Mouse (Mus musculus) gastrocnemius, postnatal 36 days (tissue): ENCODE results near the gene Mxra7. TPM values are rescaled to one million over a fixed set of nuclear protein-coding genes. Genes with fewer than 3 reads are reported as not detected.

Experiments used
- DNase-seq, 2 experiments: peaks; one replicate each; pipeline ENCODE4 v3.0.0; 2022
- intact Hi-C: fragments of 180-260 bp; cut with DNase I; formaldehyde crosslinking; loops from one replicate; pipeline ENCODE4 v1.15.1; 2025
- total RNA-seq, 2 experiments: library from RNA; stranded (reverse); gene quantifications; 2 replicates each; pipeline ENCODE4 v1.2.3; 2021

Gene Mxra7
- total RNA-seq, 2 experiments from 2014 or later, result 11.4 to 12.7 TPM

DNA sequence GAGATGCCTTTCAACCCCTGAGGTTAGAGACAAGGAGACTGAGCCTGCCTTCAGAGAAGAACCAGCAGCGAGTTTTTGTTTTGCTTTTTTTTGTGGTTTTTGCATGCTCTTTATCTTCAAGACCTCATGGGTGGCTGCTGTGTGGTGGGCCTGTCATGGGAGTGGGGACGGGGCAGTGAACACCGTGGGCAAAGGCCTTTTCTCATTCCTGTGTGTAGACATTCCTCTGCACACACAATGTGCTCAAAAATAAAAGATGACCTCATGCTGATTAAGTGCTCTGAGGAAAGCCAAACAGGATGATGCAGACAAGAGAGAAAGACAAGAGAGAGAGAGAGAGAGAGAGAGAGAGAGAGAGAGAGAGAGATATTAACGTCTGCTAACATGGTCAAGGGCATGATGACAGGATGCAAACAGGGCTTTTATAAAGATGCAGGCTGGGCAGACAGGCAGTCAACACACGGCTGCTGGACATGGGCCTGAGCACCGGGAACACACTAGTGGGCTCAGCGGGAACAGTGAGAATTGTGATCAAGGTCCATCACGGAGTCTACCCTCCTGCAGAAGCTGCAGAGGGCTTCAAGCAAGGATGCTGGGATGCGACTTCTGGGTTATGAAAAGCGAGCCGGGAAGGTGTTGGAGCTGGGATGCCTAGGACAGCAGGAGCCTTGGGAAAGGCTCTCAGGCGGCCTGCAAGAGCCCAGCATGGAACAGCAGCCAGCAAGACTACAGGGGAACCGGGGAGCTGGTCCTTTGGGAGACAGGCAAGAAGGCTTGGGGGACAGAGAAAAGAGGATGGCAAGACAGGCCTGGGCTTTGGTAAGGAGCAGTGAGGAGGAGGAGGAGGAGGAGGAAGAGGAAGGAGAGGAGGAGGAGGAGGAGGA is 6.5 kb downstream of the Mxra7 start:
- intact Hi-C loops, result no loop called here
- DNase-seq, result no peak

DNA sequence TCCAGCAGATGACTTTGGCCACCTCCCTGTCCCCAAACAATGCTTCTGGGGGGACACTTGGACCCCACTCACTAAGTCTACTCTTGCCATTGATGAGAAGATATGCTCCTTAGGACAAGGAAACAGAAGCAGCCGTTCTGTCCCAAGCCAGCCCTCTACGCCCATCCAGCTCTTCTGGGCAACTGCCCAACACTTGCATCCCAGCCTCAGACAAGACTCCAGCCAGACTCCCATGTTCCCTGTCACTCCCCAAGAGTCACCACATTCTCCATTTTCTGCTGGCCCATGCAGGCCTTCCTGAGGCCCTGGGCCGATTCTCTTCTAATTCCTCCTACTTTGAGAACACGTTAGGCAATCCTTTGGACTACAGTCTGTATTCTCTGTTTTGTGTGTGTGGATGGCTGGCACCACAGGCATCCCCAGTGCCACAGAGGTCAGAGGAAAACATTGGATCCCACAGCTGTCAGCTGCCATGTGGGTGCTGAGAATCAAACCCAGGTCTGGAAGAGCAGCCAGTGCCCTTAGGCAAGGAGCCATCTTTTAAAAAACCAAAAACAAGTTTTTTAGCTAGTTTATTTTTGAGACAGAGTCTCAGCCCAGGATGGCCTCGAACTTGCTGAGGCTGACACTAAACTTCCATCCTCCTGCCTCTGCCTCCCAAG is 7.8 kb downstream of the Mxra7 start:
- DNase-seq, result peak in 1 of 2 experiments; percentile 48

DNA sequence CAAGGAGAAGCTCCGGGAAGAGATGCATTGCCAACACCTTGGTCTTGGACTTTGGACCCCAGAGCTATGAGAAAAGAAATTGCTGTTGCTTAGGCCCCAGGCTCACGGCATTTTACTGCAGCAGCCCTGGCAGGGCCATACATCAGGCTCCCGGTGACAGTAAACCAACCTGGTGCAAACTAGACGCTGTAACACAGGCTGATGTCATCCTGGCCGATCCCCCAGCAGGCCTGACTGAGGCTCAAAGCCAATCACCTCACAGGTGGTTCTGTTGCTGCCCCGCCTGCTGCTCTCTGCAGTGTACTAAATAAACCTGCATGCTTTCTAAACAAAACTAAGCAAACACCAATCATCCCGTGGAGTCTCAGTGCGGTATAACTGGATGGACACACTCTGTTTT is 9.1 kb downstream of the Mxra7 start:
- intact Hi-C loops, result no loop called here
- no peak for DNase-seq

More for the DNA sequence above, 7.8 kb downstream of the Mxra7 start:
- intact Hi-C loops, result no loop called here

DNA sequence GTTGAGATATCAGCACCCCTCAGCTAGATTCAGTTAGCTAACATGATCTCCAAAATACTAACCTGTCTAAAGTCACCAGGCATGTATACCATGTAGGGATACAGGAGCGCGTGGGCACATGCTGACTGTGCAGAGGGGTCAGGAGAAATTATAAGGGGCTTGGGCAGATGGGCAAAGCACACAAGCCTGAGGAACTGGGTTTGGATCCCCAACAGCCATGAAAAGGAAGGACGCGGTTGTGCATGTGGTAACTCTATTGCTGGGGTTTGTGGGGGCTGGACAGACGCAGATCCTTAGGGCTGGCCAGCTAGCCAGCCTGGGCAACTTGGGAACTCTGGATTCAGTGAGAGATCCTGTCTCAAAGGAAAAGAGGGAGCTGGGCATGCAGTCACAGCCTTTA is 10.3 kb downstream of the Mxra7 start:
- intact Hi-C loops, result no loop called here
- no peak for DNase-seq

DNA sequence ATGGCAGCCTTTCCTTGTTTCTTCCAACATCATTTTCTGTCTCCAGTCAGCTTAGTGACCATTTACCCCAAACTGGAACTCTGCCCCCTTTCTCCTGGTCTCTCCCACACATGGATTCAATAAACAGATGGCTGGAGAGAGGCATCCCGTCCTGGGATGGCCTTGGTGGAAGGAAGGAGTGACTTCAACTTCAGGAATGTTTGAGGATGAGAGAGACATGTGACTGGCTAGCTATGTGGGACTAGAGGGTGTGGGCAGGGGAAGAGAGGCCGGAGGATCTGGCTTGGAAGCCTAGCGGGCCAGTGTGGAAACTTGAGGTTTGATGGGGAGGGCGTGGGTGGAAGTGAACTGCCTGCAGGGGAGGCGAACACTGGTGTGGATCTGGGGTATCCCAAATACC is 11.1 kb downstream of the Mxra7 start:
- intact Hi-C loops, result no loop called here
- DNase-seq, result peak in 1 of 2 experiments; percentile 65

DNA sequence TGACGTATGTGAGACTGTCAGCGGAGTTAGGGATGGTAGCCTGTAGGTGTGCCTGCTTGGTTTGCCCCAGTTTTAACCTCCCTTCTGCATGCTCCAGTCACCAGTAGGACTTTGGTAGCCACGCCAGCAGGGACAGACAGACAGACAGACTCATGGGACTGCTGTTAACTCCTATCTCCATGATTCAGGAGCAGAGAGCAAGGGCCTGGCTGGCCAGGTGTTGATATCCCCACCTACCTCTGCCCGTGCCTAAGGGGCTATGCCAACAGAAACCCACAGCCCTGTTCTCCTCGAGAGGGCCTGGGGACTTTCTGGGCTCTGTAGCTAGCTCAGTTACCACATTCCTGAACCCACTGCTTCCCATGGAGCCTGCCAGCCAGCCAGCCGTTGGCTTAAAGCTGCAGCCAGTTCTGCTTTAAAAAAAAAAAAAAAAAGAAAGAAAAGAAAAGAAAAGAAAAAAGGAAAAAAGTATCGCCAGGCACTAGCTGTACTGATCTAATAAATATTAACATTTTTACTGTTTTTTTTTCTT is 12.9 kb downstream of the Mxra7 start:
- DNase-seq, result no peak
- intact Hi-C loops, result loop anchor here (5.0 kb wide), 1 partner anchor 228 kb away; the partner anchor contains the start of gene Aanat

DNA sequence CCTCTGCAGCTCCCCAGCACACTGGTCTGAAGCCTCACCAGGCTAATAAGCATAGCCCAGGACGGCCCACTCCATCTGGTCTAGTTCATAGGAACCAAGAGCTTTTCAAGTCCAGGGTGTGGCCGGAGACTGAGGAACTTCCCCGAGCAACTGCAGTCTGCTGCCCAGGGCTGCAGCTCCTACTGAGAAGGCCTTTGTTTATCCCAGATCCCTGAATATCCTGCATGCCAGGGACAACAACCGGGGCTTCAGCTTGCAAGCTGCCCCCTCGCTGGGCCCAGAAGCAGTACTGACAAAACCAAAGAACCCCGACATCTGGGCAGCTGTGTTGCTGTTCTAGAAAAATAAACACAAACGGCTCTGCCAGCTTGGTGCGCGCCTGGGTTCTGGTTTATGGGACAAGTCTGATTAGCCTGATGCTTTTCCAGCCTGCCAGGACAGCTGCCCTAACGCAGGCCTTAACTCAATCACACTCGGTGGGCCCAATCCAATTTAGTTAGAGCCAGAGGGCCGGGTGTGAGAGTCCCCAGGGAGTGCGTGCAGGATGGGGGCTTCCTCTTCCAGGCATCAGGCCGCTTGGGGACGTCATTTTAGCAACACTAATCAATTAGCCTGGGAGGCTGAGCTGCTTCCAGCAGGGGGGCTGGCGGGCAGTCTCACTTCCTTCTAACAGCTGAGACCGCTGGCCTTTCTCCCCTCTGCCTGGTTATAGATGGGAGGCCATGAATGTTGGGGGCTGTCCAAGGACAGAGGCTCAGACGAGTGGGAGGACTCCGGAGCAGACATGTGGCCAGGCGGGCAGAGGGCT is 13.6 kb downstream of the Mxra7 start:
- DNase-seq, result peak; percentile 69 to 70
- intact Hi-C loops, result loop anchor here (5.0 kb wide), 1 partner anchor 227 kb away; the partner anchor contains the start of gene Aanat

DNA sequence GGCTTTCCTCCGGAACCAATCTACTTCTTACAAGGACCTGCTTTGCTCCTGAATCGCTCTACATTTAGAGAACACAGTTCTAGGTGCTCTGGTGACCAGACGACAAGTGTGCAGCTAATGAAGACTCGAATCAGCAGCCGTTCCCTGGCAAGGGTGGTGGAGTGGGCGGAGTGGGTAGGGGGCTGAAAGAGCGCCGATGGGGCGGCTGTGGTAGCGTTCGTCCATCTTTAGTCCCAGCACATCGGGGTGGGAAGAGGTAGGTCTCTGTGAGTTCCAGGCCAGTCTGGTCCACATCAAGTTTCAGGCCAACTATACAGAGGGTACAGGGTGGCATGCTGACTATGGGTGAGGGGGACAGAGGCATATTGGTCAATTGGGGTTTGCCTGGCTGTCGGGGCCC is 14.2 kb downstream of the Mxra7 start:
- intact Hi-C loops, result loop anchor here (5.0 kb wide), 1 partner anchor 226 kb away; the partner anchor contains the start of gene Aanat
- DNase-seq, result no peak

DNA sequence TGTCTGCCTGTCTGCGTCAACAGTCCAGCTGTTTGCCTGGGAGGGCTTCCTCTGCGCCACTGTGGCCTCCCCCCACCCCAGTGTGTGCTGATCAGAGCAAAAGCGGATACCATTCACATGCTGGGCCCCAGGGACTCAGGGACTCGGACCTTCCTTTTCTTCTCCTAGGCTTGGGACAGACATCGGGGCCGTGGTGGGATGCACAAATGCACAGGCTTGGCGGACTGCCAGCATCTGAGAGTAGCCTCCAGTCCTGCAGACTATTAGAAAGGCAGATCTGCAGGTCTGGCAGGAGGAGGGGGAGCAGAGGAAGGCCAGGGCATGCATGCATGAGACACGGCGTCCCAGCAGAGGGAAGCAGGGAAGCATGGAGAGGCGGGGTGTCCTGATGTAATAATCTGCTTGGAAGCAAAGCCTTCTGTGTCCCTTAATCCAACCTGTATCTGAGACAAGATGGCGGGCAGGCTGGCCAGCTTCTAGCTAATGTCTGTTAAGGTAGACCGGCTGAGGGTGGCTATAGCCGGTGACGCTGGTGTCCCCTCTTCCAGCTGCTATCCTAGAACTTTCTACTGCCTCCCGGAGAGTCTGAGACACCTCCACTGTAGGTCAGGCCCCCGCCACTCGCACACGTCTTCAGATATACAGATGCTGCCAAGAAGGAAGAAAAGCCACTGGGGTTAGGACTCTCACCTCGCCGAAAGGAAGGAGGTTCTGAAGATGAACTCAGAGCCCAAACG is 14.9 kb downstream of the Mxra7 start:
- intact Hi-C loops, result loop anchor here (5.0 kb wide), 1 partner anchor 226 kb away; the partner anchor contains the start of gene Aanat
- no peak for DNase-seq

DNA sequence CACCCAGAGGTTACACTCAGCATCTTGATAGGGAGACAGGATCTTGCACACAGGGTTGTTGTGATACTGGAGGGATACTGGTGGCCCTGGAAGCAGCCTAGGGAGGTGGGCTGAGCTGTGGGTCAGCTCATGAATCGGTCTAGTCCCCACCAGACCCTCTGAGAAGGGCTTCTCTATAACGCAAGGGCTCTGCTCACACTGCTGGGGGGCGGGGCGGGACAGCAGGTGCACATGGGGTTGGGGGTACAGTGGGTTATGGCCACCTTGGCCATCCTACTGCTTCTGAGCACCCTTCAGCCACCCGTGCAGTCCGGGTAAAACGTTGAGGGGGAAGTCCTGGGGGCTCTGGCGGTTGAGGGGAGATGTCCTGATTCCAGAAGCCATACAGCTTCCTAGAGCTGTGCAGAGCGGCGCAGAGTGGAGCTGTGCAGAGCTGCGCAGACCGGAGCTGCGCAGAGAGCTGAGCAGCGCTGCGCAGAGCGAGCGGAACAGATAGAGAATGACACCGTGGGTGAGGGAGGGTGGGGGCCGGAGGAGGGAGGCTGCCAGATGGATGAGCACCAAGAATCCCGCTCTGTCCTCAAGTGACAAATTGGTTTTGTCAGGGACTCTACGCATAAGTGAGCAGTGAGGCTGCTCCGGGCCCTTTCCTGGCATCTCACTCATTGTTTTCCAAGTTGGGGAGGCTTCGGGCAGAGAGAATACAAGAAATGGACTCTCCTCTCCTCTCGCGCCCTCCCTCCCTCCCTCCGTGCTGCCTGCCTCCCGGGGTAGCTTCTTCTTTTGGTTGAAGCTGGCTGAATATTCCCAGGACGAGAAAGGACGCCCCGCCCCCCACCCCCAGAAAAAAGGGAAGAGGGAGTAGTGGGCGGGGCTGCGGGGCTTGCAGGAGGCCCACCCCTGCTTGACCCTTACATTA is 16.6 kb downstream of the Mxra7 start:
- intact Hi-C loops, result loop anchor here (5.0 kb wide), 1 partner anchor 224 kb away; the partner anchor contains the start of gene Aanat

DNA sequence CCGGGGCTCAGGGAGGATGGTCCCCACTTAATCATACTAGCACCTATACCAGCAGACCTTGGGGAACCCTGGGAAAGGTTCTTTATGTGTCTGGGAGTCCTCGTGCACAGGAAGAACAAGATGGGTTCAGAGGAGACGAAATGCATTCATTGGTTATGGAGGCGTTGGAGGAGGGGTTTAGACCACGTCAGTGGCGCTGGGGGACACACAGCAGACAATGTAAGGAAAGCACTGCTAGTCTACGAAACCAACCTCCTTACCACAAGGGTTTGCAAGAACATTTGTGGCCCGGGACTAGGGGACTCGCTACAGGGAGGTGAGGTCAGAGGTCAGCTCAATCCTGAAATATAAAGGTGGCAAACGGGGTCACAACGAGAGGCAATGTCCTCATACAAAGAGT is 17.3 kb downstream of the Mxra7 start:
- intact Hi-C loops, result loop anchor here (5.0 kb wide), 1 partner anchor 223 kb away; the partner anchor contains the start of gene Aanat
- no peak for DNase-seq

More for the DNA sequence above, 16.6 kb downstream of the Mxra7 start:
- no peak for DNase-seq

DNA sequence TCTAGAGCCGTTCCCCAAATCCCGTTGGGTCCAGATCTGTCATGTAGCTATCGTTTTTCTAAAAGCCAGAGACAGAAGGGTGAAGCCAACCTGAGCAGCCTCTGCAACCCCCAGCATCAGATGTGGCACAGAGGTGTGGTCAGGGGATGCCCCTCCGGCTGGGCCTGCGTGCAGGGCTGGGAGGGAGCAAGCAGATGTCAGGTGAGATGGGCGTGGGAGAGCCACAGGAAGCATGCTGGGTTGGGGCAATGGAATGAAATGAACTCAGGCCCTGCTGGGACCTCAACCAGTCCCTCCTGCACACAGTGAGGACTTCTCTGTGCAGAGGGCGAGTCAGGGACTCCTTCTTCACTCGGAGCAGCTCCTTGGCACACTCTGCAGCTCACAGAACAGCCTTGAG is 18.3 kb downstream of the Mxra7 start:
- DNase-seq, result no peak
- intact Hi-C loops, result loop anchor here (2.0 kb wide), 1 partner anchor 139 kb away; no protein-coding TSS in a partner anchor

DNA sequence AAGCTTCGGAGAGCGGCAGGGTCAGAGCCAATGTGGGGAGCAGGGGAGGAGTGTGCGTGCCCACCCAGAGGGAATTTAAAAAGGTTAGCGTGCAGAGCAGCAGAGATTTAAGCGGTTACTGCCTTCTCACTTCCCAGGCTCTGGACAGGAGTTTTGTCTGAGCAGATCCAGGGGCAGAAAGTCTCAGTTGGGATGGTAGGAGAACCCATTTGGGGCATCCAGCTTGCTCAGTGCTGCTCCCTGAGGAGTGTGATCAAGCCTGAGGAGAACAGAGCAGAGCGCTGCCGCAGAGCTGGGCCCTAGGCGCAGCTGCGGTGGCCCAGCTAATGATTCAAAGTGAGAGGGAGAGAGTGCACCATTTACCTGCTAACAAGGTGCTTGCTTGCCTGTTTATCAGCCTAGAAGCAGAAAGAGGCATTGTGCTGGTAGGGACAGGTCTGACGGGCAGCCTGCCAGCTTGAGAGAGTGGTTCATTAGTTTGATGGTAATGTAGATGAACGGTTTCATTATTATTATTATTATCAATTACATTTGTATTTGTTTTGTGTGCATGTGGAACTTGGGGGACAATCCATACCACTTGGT is 18.9 kb downstream of the Mxra7 start:
- intact Hi-C loops, result loop anchor here (1.0 to 2.0 kb wide), 2 partner anchors 138 to 165 kb away; no protein-coding TSS in a partner anchor
- no peak for DNase-seq

DNA sequence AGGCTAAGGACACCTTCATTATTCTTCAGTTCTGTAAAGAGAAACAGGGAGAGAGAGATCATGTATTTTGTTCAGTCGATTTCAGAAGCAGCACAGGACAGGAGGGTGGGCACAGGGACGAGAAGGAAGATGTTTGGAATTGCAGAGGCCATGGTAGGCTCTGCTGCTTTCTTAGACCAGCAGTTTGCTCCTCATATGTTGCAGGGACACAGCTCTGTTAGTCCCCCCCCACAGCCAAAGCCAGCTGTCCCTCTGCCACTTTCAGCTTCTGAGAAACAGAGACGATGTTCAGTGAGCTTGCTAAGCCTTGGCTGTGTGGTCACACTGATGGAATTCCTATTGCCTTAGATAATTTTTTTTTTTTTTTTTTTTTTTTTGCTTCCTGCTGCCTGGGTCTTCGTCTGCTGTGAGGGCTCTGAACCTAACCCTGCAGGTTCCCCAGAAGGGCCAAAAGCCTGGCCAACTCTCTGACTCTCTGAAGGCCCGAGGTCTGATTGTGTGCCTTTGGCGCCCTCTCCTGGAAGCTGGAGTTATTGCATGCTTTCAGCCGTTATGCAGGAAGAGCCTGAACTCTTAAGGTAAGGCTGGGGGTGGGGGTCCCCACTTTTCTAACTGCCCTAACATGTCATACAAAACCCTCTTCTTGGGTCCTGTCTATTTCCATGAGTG is 19.8 kb downstream of the Mxra7 start:
- intact Hi-C loops, result loop anchor here (1.0 to 2.0 kb wide), 2 partner anchors 137 to 164 kb away; no protein-coding TSS in a partner anchor
- DNase-seq, result peak; percentile 84 to 87

DNA sequence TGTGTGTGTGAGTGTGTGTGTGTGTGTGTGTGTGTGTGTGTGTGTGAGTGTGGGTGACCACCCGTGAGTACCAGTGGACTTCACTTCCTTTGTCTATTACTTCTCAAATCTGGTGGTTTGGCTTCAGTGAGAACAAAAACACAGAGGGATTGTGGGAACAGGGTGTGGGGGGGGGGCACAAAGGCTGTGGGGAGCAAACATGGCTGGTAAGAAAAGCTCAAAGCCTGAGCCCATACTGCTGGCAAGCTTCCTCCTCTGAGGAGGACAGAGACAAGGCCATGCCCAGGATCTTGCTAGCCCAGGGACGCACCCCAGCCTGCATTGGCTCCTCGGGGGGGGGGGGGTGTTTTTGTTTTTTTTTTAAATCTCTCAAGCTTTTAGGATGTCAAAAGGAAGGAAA is 20.3 kb downstream of the Mxra7 start:
- intact Hi-C loops, result no loop called here
- DNase-seq, result no peak

DNA sequence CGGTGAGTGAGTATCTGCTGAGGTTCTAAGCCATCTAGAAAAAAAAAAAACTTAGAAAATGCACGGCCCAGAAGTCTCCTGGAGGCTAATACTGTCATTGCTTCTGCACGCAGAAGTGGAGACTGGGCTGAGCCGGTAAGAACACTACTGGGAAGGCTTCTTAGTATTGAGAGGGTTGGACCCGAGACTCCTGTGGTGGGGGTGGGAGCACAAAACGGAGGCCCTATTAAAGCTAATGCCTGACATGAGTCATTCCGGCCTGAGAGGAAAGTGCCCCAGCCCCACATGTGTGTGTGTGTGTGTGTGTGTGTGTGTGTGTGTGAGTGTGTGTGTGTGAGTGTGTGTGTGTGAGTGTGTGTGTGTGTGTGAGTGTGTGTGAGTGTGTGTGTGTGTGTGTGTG is 20.7 kb downstream of the Mxra7 start:
- DNase-seq, result no peak
- intact Hi-C loops, result no loop called here
